Mouse (Mus musculus) heart, adult 2 months (tissue): Measurements from ENCODE around the gene Hsdl2. TPM values are rescaled to one million over a fixed set of nuclear protein-coding genes. Genes with fewer than 3 reads are reported as not detected.

ENCODE experiments used
- DNase-seq, 2 experiments: peaks; one replicate each; pipeline ENCODE4 v3.0.0; 2021
- H3K27ac ChIP-seq: fragments of 200-600 bp; 2 replicates; pipeline ENCODE4 v1.8.1; 2022
- H3K27me3 ChIP-seq: fragments of 200-500 bp; 2 replicates; pipeline ENCODE4 v1.6.1; 2012; ENCODE audit warnings: mild to moderate bottlenecking, low read length, inconsistent platforms, mixed read lengths; ENCODE audit not compliant: control insufficient read depth, insufficient read depth
- H3K36me3 ChIP-seq: fragments of 200-500 bp; 2 replicates; pipeline ENCODE4 v1.6.1; 2012; ENCODE audit warnings: low read length, inconsistent platforms; ENCODE audit not compliant: control insufficient read depth, insufficient read depth
- H3K4me1 ChIP-seq: fragments of 200-500 bp; 2 replicates; pipeline ENCODE4 v1.6.1; 2011; ENCODE audit warnings: low read length; ENCODE audit not compliant: control insufficient read depth, insufficient read depth
- H3K4me3 ChIP-seq: fragments of 200-600 bp; 2 replicates; pipeline ENCODE4 v1.8.1; 2022
- H3K79me2 ChIP-seq: fragments of 200-500 bp; replicated peaks from 2 replicates; pipeline ENCODE4 v1.6.1; 2012; ENCODE audit warnings: mild to moderate bottlenecking, inconsistent platforms, low read length, moderate library complexity, mixed read lengths; ENCODE audit not compliant: control insufficient read depth, insufficient read depth
- H3K9ac ChIP-seq: fragments of 200-500 bp; 2 replicates; pipeline ENCODE4 v1.6.1; 2012; ENCODE audit warnings: low read depth, mild to moderate bottlenecking, control low read depth, inconsistent platforms, low read length, mixed read lengths
- CTCF ChIP-seq: fragments of 200-600 bp; IDR thresholded peaks from 2 replicates; pipeline ENCODE4 v1.8.1; 2022; ENCODE audit warnings: antibody characterized with exemption, mild to moderate bottlenecking, moderate library complexity
- EP300 ChIP-seq: fragments of 200-500 bp; IDR thresholded peaks from 2 replicates; pipeline ENCODE4 v1.6.1; 2011; ENCODE audit warnings: low read depth, low read length, control low read depth; ENCODE audit not compliant: insufficient read depth
- POLR2A ChIP-seq: fragments of 200-500 bp; IDR thresholded peaks from 2 replicates; pipeline ENCODE4 v1.6.1; 2011; ENCODE audit warnings: mild to moderate bottlenecking, low read depth, low read length, control low read depth; ENCODE audit not compliant: insufficient read depth
- whole genome bisulfite sequencing: fragments of 180-500 bp; shearing (Covaris S2); methylation state at CpG from one replicate; pipeline ENCODE4 v1.1.7; 2018; 5-methylcytosine and 5-hydroxymethylcytosine counted together
- intact Hi-C: fragments of 180-260 bp; cut with DNase I; formaldehyde crosslinking; loops from one replicate; pipeline ENCODE4 v1.15.1; 2025
- polyA plus RNA-seq: library from polyadenylated mRNA; depleted of rRNA; stranded (reverse); fragments of >200 nt; gene quantifications from 2 replicates; pipeline ENCODE4 v1.2.3, GENCODE M21; 2012
- total RNA-seq, 2 experiments: library from RNA; stranded (reverse); gene quantifications; 2 replicates each; pipeline ENCODE4 v1.2.3; 2021

Gene Hsdl2
- total and polyA plus RNA-seq, 3 experiments, result 84.0 to 225 (median 211) TPM

DNA sequence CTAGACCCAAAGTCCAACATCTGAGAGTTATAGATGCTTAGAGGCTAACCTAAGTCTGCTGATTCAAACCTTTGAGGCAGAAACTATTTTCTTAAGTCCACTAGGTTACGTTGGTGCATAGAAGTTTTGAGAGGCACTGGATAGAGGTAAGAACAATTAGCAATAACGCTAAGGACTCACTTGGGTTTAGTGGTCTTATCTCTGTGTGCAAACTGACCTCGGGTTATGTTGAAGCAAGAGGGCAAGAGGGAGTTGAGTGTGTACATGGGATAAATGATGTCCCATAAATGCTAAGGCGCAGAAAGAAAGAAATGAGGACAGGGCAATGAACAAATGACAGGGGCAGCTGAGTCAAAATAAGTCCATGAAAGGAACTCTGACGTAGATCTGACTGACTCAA is 67.8 kb downstream of the Hsdl2 start:
- H3K27me3 ChIP-seq, result no peaks in the 10 kb centered on the region
- H3K9ac ChIP-seq, result no peak overlapping the region
- no peaks in the 10 kb centered on the region for H3K36me3 ChIP-seq
- intact Hi-C loops, result no loop called here
- TF ChIP-seq EP300 (no peak), POLR2A (no peak), CTCF (no peak)
- no peak overlapping the region for H3K4me3 ChIP-seq
- H3K27ac ChIP-seq, result no peak overlapping the region
- H3K79me2 ChIP-seq, result peaks cover 2% of the 10 kb centered on the region; the same call in 1 of the 2 replicates
- DNase-seq, result no peak
- 82% methylated on average over 5 of the region's 5 CpGs for WGBS
- no peaks in the 10 kb centered on the region; the same call in 1 of the 2 replicates for H3K4me1 ChIP-seq

- TF ChIP-seq POLR2A (no peak), CTCF (no peak), EP300 (no peak)
- no peaks in the 10 kb centered on the region for H3K36me3 ChIP-seq
- 74% methylated on average over 1 of the region's 1 CpGs for WGBS
- no peak for DNase-seq
- no peak overlapping the region for H3K4me3 ChIP-seq
- H3K27me3 ChIP-seq, result no peaks in the 10 kb centered on the region
- intact Hi-C loops, result no loop called here
- H3K79me2 ChIP-seq, result peaks cover 1% of the 10 kb centered on the region; the same call in 1 of the 2 replicates
- no peak overlapping the region for H3K27ac ChIP-seq
- no peak overlapping the region for H3K9ac ChIP-seq
- H3K4me1 ChIP-seq, result peaks cover 3% of the 10 kb centered on the region
These were observed 70.9 kb downstream of the Hsdl2 start for GRCm38 (mm10) chr4:59652166-59652681.

DNA sequence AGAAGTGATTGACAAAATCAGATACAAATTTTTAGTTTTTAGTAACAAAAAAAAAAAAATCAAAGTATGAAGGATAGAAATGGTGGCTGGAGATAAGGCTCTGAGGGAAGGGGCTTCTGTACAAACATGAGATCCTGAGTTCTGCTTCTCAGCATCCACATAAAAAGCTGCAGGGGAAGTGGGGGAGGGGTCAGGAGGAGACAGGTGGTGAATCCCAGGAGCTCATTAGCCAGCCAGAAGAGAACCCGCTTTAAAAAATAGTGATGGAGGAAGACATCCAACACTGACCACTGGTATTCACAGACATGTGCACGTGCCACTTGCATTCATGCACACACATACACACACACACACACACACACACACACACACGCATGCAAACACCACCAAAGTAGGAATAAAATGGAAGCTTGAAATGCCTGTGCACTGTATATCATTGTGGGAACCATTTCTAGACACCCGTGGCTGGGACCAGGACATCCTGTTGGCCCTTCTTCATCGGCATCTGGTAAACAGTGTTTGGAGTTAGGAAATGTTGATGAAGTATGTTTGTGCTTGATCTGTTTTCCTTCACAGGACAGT is 74.8 kb downstream of the Hsdl2 start:
- intact Hi-C loops, result no loop called here
- Histone ChIP-seq H3K9ac (no peak overlapping the region), H3K27ac (no peak overlapping the region), H3K27me3 (no peaks in the 10 kb centered on the region), H3K4me1 (peaks cover 3% of the 10 kb centered on the region), H3K79me2 (no peaks in the 10 kb centered on the region; the same call in 1 of the 2 replicates), H3K36me3 (no peaks in the 10 kb centered on the region), H3K4me3 (no peak overlapping the region)
- TF ChIP-seq CTCF (no peak), POLR2A (no peak), EP300 (no peak)
- 73% methylated on average over 5 of the region's 5 CpGs for WGBS
- DNase-seq, result no peak

DNA sequence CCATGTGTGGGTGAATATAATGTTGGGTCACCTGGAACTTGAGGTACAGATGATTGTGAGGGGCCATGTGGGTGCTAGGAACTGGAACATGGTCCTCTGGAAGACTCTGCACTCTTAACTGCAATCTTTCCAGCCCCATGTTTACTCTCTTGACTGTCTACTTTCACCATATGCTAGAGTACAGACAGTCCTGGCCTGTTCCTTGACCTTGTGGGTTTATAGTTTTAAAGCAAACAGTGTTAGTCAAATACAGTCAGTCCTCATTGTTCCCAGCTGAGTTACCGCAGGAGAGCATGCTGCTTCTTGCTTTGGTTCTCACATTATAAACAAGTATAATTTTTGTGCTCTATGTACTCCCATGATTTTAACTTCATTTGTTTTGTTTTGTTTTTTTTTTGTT is 80.8 kb downstream of the Hsdl2 start:
- no peak overlapping the region for H3K9ac ChIP-seq
- intact Hi-C loops, result no loop called here
- TF ChIP-seq CTCF, result no peak
- TF ChIP-seq POLR2A, result no peak
- no peak for TF ChIP-seq EP300
- DNase-seq, result no peak
- H3K27ac ChIP-seq, result no peak overlapping the region
- H3K4me3 ChIP-seq, result no peak overlapping the region
- no peaks in the 10 kb centered on the region for H3K79me2 ChIP-seq
- no peaks in the 10 kb centered on the region; the same call in 1 of the 2 replicates for H3K4me1 ChIP-seq
- no peaks in the 10 kb centered on the region for H3K27me3 ChIP-seq
- H3K36me3 ChIP-seq, result no peaks in the 10 kb centered on the region
- 94% methylated on average over 1 of the region's 1 CpGs for WGBS

GRCm38 (mm10) chr4:59663451-59663850 is 82.1 kb downstream of the Hsdl2 start:
- H3K4me3 ChIP-seq, result no peak overlapping the region
- WGBS, result 94% methylated on average over 6 of the region's 6 CpGs
- no peaks in the 10 kb centered on the region; the same call in 1 of the 2 replicates for H3K4me1 ChIP-seq
- H3K27ac ChIP-seq, result no peak overlapping the region
- no peaks in the 10 kb centered on the region for H3K79me2 ChIP-seq
- no peaks in the 10 kb centered on the region for H3K27me3 ChIP-seq
- intact Hi-C loops, result no loop called here
- TF ChIP-seq CTCF, result no peak
- no peak for TF ChIP-seq POLR2A
- TF ChIP-seq EP300, result no peak
- DNase-seq, result no peak
- no peaks in the 10 kb centered on the region; the same call in 1 of the 2 replicates for H3K36me3 ChIP-seq
- no peak overlapping the region for H3K9ac ChIP-seq

DNA sequence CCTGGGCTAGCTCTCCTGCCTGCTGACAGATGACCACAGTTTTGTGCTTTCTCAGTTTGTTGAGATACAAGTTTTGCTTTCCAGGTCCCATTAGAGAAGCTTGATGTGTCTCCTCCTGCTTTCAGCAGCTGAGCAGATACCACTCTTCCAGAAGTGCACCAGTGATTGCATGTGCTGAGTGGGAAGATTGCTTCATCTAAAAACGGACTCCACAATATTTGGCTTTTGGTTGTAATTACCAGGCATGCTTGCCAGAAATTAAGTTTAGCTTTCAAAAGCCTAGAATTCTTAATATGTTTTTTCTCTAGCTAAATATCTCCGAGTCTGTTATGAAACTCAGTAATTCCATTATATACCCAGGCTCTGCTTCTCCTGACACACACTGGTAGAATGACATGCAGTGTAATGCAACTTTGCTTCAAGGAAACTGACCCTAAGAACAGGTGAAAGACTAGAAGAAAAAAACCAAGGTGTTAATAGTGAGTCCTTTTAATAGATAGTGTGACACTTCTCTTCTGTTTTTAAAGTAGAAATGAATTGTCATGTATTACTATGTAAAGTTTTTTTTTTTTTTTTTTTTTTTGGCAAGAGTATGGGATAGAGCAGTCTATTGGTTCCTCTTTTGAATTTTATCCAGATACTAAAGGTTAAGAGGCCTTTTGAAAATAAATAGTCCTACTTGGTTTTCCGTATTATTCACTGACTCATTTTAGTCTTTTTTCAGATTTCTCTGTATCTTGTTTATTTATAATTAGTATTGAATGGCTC is 85.4 kb downstream of the Hsdl2 start:
- Histone ChIP-seq H3K27me3 (no peaks in the 10 kb centered on the region), H3K36me3 (no peaks in the 10 kb centered on the region; the same call in 1 of the 2 replicates), H3K4me1 (no peaks in the 10 kb centered on the region; the same call in 1 of the 2 replicates), H3K9ac (no peak overlapping the region), H3K27ac (no peak overlapping the region), H3K79me2 (no peaks in the 10 kb centered on the region), H3K4me3 (no peak overlapping the region)
- TF ChIP-seq EP300, result no peak
- TF ChIP-seq POLR2A, result no peak
- no peak for TF ChIP-seq CTCF
- intact Hi-C loops, result no loop called here
- 63% methylated on average over 3 of the region's 3 CpGs for WGBS
- DNase-seq, result no peak
